Mouse (Mus musculus): Measurements from ENCODE around the gene Fignl2. TPM values are rescaled to one million over a fixed set of nuclear protein-coding genes. Genes with fewer than 3 reads are reported as not detected.

Gene Fignl2
- total RNA-seq, 2 experiments from 2014 or later, result 1.4 to 2.2 TPM

- intact Hi-C loops (cut with DNase I), result no loop called here
- DNase-seq, result no peak
Observed at GRCm38 (mm10) chr15:101069641-101070190, 8.7 kb downstream of the Fignl2 start.

GRCm38 (mm10) chr15:101068671-101069070 lies 9.7 kb downstream of the Fignl2 start:
- peak in 1 of 2 experiments; percentile 1 for DNase-seq
- intact Hi-C loops (cut with DNase I), result no loop called here

DNA sequence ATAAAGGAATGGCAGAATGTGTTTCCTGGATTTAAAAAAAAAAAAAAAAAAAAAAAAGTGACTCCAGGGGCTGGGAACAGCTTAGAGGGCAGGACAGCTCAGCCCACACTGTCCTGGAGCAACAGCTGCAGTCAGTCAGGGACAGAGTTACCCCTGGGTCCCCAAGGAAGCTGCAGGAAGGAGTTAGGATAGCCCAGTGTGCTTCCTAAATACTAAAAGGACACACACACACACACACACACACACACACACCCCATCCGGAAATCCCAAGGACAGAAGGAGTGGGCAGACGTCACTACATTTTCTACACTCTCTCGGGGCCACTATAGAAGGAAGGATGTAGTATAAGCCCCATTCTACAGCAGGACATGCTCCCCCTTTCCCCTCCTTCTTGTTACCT lies 10.3 kb downstream of the Fignl2 start:
- DNase-seq, result peak; percentile 37 to 39

DNA sequence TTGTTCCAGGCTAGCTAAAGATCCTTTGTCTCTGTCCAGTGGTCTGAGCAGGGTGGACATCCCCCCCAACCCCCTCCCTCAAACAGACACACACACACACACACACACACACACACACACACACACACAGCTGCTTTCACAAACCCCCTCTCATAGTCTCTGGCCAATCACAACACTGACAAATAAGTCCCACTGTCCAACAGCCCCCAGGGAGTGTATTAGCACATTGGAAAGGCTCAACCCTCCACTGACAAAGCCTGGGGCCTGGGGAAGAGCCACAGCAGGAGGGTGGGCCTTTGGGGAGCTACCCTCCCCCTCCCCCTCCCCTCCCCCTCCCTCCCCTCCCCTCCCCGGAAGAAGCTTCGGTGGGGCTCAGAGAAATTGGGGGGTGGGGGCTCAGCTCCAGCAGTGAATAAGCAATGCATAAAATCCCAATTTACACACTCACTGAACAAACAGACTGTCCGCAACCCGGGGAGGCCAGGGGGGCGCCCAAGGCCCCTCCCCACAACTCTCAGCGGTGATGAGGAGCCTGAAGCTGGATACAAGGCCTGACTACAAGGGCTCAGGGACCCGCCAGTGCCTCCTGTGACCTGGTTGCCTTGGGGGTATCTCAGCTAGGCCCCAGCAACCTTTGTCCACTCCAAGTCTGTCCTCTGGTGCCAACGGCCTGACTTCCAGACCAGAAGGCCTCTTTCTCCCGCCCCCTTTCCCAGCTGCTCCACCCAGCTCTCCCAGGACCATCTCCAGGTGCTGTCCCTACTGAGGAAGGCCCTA lies 11.3 kb downstream of the Fignl2 start:
- DNase-seq, result no peak
- intact Hi-C loops (cut with DNase I), result no loop called here

More for the DNA sequence above, 10.3 kb downstream of the Fignl2 start:
- intact Hi-C loops (cut with DNase I), result no loop called here

DNA sequence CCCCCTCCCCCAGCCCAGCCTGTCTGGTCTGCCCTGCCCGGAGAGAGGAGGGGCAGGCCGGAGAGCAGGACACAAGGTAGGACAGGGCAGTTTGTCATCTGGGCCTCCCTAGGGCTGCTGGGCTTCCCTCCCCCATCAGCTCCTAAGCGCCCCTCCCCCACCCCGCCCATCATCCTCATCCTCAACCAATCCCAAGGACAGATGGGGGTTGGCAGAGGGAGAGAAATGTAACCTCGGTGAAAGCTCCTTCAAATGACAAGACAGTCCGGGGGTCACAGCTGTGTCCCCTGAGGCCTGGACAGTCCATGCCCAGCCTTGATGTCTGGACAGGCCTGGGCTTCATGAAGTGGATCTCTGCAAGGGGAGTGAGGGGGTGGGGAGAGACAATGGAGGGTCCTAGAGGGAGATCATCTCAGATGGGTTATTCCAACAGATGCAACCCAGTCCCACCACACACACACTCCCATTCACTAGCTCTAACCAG lies 12.0 kb downstream of the Fignl2 start:
- intact Hi-C loops (cut with DNase I), result no loop called here
- DNase-seq, result no peak

GRCm38 (mm10) chr15:101065069-101065468 lies 13.3 kb downstream of the Fignl2 start:
- DNase-seq, result peak in 1 of 2 experiments; percentile 54
- intact Hi-C loops (cut with DNase I), result no loop called here

GRCm38 (mm10) chr15:101060280-101060852 lies 18.0 kb downstream of the Fignl2 start:
- no peak for DNase-seq
- intact Hi-C loops (cut with DNase I), result no loop called here

- intact Hi-C loops (cut with DNase I), result loop anchor here (5.0 kb wide), 1 partner anchor 138 kb away; no protein-coding TSS in a partner anchor
- DNase-seq, result no peak
Observed at GRCm38 (mm10) chr15:101059570-101060279, 18.6 kb downstream of the Fignl2 start.

DNA sequence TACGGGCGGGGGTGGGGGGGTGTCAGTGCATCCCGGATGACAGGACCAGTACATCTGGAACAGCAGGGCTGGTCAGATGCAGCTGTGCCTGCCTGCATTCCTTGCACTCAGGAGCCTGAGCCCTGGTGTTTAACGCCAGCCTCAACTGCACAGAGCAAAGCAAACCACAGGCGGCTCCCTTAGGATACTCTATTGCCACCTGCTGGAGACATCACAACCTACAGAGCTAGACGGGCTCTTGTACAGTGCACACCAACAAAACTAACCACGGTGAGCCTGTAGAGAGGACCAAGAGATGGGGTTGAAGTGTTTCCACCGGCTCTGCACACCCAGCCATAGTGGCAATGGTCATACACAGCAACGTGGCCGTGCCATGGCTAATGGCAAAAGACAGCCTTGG lies 22.1 kb downstream of the Fignl2 start:
- intact Hi-C loops (cut with DNase I), result loop anchor here (2.0 to 5.0 kb wide), 2 partner anchors 49 to 141 kb away; no protein-coding TSS in a partner anchor
- DNase-seq, result peak in 1 of 2 experiments; percentile 45

DNA sequence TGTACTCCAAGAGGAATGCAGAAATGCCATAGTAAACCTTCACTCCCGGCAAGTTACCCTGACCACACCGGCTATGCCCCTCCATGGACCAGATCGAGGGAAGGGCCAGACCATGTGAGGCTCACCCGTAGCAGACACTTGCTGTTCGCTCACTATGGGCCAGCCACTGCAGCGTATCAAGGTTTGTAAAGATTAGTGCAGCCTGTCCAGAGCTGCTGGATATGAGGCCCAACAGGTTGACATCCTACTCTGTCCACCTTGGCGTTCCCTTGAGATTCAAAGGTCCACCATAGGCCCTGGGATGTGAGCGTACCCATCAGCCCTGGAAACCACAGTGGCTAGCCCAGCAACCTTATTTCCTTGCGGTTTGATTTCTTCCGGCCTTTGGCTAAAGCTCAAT lies 23.8 kb downstream of the Fignl2 start:
- no peak for DNase-seq
- intact Hi-C loops (cut with DNase I), result no loop called here

DNA sequence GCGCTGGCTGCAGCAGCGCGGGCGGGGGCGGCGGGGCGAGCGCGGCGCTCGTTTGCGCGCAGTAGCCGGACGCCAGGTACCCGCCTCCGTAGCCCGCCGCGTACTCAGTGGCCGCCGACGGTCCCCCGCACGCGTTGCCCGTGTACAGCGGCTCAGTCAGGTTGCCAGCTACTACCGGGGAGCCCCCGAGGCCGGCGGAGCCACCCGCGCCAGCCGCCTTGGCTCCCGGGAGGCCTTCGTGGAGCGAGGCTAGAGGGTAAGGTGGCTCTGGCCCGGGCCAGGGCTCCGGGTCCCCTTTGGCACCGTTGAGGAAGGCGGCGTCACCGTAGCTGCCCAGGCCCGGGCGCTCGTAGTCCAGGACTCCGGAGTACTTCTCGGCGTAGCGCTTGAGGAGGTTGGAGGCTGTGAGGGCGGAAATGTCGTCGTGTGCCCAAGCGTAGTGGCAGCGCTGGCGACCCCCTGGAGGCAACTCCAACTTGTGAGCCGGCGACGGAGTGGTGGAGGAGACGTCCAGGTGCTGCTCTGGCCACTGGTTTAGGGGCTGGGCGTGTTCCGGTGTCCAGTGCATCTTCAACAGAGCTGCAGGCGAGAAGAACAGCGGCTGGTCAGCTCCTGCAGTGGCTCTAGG lies 24.4 kb downstream of the Fignl2 start:
- intact Hi-C loops (cut with DNase I), result no loop called here

GRCm38 (mm10) chr15:101052560-101053501 lies 25.5 kb downstream of the Fignl2 start:
- intact Hi-C loops (cut with DNase I), result no loop called here
- no peak for DNase-seq

More for the DNA sequence above, 24.4 kb downstream of the Fignl2 start:
- no peak for DNase-seq

DNA sequence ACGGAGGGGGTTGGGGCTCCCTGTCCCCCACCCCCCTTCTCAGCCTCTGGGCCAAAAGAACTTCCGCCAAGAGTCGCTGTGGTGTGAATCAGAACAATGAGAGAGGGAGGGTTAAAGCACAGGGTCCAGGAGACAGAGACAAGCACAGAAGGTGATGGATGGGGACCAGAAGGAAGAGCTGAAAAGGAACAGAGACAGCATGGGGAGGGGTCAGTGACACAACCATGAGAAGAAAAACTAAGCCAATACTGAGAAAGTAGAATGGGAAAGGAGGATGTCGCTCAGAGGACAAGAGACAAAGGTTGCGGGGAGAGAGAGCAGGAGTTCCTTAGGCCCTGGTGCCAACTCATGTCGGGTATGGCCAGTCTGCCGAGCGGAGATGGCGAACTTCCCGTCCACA lies 26.5 kb downstream of the Fignl2 start:
- intact Hi-C loops (cut with DNase I), result no loop called here
- no peak for DNase-seq

- intact Hi-C loops (cut with DNase I), result loop anchor here (5.0 kb wide), 1 partner anchor 59 kb away; no protein-coding TSS in a partner anchor
- DNase-seq, result no peak
Observed at GRCm38 (mm10) chr15:101048338-101048896, 29.9 kb downstream of the Fignl2 start.

DNA sequence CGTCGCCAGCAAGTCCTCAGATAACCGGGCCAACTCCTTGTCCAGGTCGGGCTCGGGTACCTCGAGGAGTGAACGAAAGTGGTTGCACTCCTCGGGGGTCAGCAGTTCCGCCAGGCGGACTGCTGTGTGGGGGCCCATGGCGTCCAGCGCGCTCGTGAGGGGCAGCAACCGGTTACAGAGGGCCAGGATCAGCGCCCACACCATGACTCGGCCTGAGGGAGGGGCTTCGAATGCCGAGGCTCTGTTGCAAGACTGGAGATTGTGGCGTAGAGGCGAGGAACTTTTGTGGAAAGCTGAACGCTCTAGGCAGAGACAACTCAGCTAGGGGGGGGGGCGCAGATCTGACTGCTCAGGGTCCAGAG lies 31.2 kb downstream of the Fignl2 start, which contains the start of gene Gm47841:
Gene Gm47841, minus strand, starts transcription at position 204 of the 362 bp plus-strand sequence.
- intact Hi-C loops (cut with DNase I), result loop anchor here (5.0 kb wide), 1 partner anchor 60 kb away; no protein-coding TSS in a partner anchor
- peak in 1 of 2 experiments; percentile 29 for DNase-seq

DNA sequence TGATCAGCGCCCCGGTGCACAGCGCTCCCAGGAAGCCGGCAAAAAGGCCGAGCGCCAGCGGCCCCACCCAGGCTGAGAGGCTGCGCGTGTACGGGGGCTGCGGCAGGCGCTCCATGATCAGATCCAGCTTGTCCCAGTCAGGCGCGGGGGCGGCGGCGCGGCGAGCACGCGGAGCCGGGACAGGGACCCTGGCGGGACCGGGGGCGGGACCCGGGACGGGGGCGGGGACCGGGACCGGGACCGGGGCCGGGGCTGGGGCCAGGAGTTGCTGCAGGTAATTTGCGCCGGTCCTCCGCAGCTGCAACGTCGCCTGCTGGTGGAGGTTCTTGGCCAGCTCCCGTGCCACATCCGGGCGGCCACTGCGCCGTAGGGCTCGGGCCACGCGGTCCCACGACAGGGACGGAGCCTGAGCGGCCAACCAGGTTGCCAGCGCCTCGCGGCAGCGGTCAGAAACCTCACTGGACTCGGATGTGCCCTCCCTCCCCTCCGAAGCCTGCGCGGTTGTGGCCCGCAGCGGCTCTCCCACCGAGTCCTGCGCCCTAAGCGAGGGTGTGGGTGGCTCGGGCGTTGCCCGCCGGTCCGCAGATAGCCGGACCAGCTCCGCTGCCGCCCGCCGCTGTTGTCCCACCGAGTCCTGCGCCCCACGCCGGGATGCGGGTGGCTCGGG lies 31.7 kb downstream of the Fignl2 start:
- DNase-seq, result peak; percentile 45 to 62
- intact Hi-C loops (cut with DNase I), result loop anchor here (5.0 kb wide), 1 partner anchor 61 kb away; no protein-coding TSS in a partner anchor

DNA sequence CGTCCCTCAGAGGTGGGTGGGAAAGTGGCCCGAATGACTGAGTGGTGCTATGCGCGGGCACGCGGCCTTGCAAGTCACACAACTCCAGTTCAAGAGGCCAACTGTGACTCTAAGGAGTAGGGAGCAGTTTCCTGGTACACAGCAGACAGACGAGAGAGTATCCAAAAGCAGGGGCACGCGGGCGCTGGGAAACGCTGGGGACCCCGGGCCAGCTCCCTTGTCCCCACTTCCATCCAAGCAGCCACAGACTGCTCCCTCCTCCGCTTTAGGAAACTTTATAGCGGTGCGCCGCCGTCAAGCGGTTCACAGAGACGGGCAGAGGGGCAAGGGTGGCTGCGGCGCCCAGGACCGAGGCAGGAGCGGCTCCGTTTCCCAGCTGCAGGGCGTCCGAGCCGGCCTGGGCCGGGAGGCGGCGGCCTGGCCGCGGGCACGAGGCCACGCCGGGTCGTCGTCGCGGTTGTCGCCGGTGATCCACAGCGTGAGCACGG lies 32.3 kb downstream of the Fignl2 start:
- intact Hi-C loops (cut with DNase I), result loop anchor here (5.0 kb wide), 1 partner anchor 61 kb away; no protein-coding TSS in a partner anchor
- no peak for DNase-seq

DNA sequence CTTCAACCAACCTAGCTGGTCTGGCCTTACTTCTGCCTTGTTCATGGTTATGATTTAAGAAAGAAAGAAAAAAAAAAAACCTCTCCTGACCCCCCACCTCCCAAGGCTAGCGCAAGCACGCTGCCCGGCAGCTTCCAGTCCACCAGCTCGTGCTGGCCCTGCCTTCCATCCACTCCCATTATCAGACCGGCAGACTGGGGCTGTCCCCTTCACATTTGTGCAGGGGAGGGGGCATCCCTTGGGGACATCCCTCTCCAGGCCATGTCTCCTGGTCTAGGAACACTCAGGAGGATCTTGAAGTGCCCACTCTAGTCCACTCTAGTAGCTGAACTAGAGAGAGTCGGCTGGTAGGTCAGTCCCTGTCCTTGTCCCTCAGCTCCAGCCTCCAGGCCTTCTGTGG lies 33.8 kb downstream of the Fignl2 start:
- DNase-seq, result no peak
- intact Hi-C loops (cut with DNase I), result loop anchor here (5.0 kb wide), 1 partner anchor 287 kb away; no protein-coding TSS in a partner anchor
